Mouse (Mus musculus) hindbrain, embryonic 14.5 days (tissue): ENCODE measurements around the gene Pax5. TPM values are rescaled to one million over a fixed set of nuclear protein-coding genes. Genes with fewer than 3 reads are reported as not detected.
"Not testable (repeated sequence)": the region's sequence is repeated elsewhere in the genome, so short reads cannot be mapped to it uniquely, and the experiment has no call there.

Experiments used
- ATAC-seq: fragments of 200-750 bp; cut with Nextera tagmentation; 2 replicates; pipeline ENCODE4 v1.8.0; 2017; ENCODE audit warnings: moderate number of reproducible peaks, mild to moderate bottlenecking, moderate TSS enrichment, moderate library complexity; ENCODE audit not compliant: low FRiP score
- DNase-seq: peaks from one replicate; pipeline ENCODE4 v3.0.0-alpha.2; 2015; ENCODE audit warnings: low spot score
- H3K27ac ChIP-seq: fragments of 300-500 bp; sonication (generic); 2 replicates; pipeline ENCODE4 v1.5.1; 2014; ENCODE audit warnings: mild to moderate bottlenecking, moderate library complexity
- H3K27me3 ChIP-seq: fragments of 300-500 bp; sonication (generic); 2 replicates; pipeline ENCODE4 v1.6.1; 2014; ENCODE audit warnings: mild to moderate bottlenecking, low read length, mixed read lengths; ENCODE audit not compliant: control insufficient read depth, insufficient read depth
- H3K36me3 ChIP-seq: fragments of 300-500 bp; sonication (generic); replicated peaks from 2 replicates; pipeline ENCODE4 v1.6.1; 2014; ENCODE audit not compliant: control insufficient read depth, insufficient read depth
- H3K4me1 ChIP-seq: fragments of 300-500 bp; sonication (generic); replicated peaks from 2 replicates; pipeline ENCODE4 v1.6.1; 2014; ENCODE audit warnings: antibody characterized with exemption, low read length, mixed read lengths; ENCODE audit not compliant: control insufficient read depth, insufficient read depth
- H3K4me2 ChIP-seq: fragments of 300-500 bp; sonication (generic); replicated peaks from 2 replicates; pipeline ENCODE4 v1.6.1; 2014; ENCODE audit warnings: mild to moderate bottlenecking, moderate library complexity
- H3K4me3 ChIP-seq: fragments of 300-500 bp; sonication (generic); replicated peaks from 2 replicates; pipeline ENCODE4 v1.5.1; 2014; ENCODE audit warnings: mild to moderate bottlenecking, low read length
- H3K9ac ChIP-seq: fragments of 300-500 bp; sonication (generic); 2 replicates; pipeline ENCODE4 v1.6.1; 2014
- H3K9me3 ChIP-seq: fragments of 300-500 bp; sonication (generic); 2 replicates; pipeline ENCODE4 v1.6.1; 2016; ENCODE audit warnings: low read length; ENCODE audit not compliant: control insufficient read depth
- WGBS: fragments of 180-500 bp; shearing (Covaris S2); extraction: QIAGEN DNeasy Blood & Tissue Kit; methylation state at CpG from one replicate; pipeline ENCODE4 v1.1.7; 2014; 5-methylcytosine and 5-hydroxymethylcytosine counted together
- polyA plus RNA-seq: library from polyadenylated mRNA; unstranded; fragments of >200 nt; fragmentation: Nextera tagmentation; extraction: Ambion mirVana; gene quantifications from 2 replicates; pipeline ENCODE4 v1.2.1, GENCODE M21; 2014

Pax5 gene
- 1.8 and 1.9 TPM in 2 replicates for polyA plus RNA-seq

DNA sequence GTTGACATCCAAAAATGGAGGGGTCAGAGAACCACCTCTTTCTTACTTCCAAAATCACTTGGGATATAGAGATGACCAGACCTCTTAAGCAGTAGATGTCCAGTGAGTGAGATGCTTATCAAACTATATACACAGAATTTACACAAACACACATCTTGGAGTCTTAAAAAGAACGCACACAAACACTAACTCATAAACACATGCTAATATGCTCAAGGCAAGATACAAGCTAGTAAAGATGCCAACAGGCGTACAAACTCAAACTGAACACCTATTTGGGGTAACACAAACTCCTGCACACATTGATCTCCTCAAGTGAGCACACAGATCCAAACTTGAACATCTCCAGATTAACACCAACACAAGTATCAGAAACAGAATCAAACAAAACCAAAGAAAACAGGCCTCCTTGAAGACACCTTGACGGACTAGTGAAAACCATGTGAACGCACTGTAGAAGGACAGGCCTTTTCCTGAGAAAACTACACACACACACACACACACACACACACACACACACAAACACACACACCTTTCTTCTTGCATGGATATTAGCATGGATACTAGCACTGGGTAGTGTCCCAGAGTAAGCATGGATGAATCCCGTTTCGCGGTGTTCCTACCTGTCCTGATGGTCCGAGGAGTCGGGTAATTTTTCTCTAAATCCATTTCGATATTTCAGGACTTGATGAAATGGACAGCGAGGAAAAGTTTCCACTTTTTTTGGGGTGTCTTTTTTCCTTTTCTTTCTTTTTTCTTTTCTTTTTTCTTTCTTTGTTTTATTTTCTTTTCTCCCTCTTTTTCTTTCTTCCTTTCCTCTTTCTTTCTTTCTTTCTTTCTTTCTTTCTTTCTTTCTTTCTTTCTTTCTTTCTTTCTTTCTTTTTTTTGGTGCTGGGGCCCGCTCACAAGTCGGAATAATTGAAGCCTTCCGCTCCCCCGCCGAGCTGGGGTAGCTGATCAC, at the start of gene Pax5:
TSS of gene Pax5 (minus strand) at position 748 of the 961 bp plus-strand sequence.
- H3K27me3 ChIP-seq, result peaks cover 87% of the 10 kb centered on the region
- no peaks in the 10 kb centered on the region for H3K9me3 ChIP-seq
- H3K36me3 ChIP-seq, result no peaks in the 10 kb centered on the region
- no peak within 1 kb of the TSS for H3K4me3 ChIP-seq
- no peak for DNase-seq
- no peaks in the 10 kb centered on the region for H3K4me1 ChIP-seq
- no peak within 1 kb of the TSS for H3K4me2 ChIP-seq
- no peak within 1 kb of the TSS for H3K9ac ChIP-seq
- no peak within 1 kb of the TSS for H3K27ac ChIP-seq
- 26% methylated on average over 16 of the region's 16 CpGs for WGBS
- no peak for ATAC-seq

- Histone ChIP-seq H3K4me1 (peaks cover 15% of the 10 kb centered on the region; the same call in 1 of the 2 replicates), H3K9ac (peak overlapping the region; percentile 71), H3K4me3 (peak overlapping the region; percentile 57), H3K27ac (peak overlapping the region; percentile 85), H3K4me2 (peak overlapping the region; percentile 74)
- H3K36me3 ChIP-seq, ATAC-seq, DNase-seq, H3K27me3 ChIP-seq, H3K9me3 ChIP-seq: not testable (repeated sequence)
- WGBS, result 8% methylated on average over 10 of the region's 10 CpGs
Observed at GRCm38 (mm10) chr4:44757131-44757530, 46.8 kb upstream of the Pax5 start.

DNA sequence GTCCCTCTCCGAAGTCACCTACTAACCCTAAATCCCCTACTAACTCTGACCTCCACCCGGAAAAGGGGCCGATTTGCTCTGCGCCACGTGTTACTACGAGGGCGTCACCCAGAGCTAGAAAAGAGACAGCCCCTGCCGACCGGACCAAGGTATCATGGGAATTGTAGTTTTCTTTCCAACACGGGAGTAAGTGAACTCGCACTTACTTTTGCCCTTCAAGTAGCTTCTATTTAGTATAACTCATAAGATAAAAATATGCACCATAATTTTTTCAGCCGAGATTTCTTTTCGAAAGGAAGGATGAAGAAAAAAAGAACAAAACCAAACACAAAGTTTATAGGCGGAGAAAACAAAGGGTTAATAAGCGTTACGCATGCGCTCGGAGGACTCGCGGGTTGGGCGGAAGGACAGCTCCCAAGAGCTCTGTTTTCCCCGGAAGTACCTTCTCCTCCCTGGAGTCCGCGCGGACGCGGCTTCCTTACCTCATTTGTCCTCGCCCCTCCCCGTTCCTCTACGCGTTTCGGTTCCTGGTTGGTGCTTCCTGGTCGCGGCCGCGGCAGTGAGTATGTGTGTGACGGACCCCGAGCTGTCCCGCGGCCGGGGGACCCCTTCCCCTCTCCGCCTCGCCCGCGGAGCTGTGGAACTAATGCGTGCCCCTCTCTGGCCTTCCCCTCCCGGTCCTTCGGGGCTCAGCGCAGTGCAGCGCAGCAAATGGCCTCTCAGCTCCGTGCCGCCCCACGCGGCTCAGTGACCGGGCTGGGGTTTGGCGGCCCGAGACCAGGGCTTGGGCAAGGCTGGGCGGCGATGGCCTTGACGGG, 46.1 kb upstream of the Pax5 start:
- WGBS, result under 1% methylated on average over 58 of the region's 60 CpGs
- Histone ChIP-seq H3K4me3 (peak overlapping the region; percentile 57), H3K27ac (peak overlapping the region; percentile 85), H3K27me3 (no peaks in the 10 kb centered on the region), H3K9me3 (no peaks in the 10 kb centered on the region), H3K4me2 (peak overlapping the region; percentile 74), H3K36me3 (no peaks in the 10 kb centered on the region), H3K9ac (peak overlapping the region; percentile 71), H3K4me1 (peaks cover 15% of the 10 kb centered on the region; the same call in 1 of the 2 replicates)
- ATAC-seq (peak; percentile 98), DNase-seq (peak; percentile 94)

DNA sequence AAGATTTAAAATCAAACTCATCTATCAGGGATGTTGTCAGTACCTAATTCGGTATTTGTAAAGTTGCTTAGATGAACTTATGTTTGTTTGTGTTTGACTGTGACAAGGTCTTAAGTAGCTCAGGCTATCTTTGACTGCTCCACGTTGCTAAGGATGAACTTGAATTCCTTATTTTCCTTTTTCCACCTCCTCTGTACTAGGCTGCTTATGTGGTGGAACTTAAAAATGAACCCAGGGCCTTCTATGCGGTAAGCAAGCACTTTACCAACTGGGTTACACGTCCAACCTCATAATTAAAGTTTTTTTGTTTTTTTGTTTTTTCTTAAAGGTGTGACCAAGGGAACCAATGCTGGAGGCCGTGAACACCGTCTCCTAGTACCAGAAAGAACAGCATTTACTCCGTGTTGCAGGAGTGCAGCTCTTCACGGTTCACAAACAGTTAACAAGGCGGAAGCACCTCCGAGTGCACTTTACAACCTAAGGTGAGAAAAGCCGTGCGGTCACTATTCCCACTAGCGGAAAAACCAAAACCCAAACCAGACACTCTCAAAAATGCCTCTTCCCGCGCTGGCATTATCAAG, 45.4 kb upstream of the Pax5 start, which contains the start of gene Zcchc7:
TSS of gene Zcchc7 (plus strand) at position 325 of the 581 bp plus-strand sequence.
- H3K27ac ChIP-seq, result peak within 1 kb of the TSS; percentile 85
- H3K9ac ChIP-seq, result peak within 1 kb of the TSS; percentile 71
- ATAC-seq (peak; percentile 67; the same call in 1 of the 2 replicates), DNase-seq (no peak)
- no peaks in the 10 kb centered on the region for H3K9me3 ChIP-seq
- H3K4me2 ChIP-seq, result peak within 1 kb of the TSS; percentile 74
- peak within 1 kb of the TSS; percentile 57 for H3K4me3 ChIP-seq
- 5% methylated on average over 15 of the region's 15 CpGs for WGBS
- H3K36me3 ChIP-seq, result no peaks in the 10 kb centered on the region
- peaks cover 15% of the 10 kb centered on the region; the same call in 1 of the 2 replicates for H3K4me1 ChIP-seq
- H3K27me3 ChIP-seq, result no peaks in the 10 kb centered on the region

DNA sequence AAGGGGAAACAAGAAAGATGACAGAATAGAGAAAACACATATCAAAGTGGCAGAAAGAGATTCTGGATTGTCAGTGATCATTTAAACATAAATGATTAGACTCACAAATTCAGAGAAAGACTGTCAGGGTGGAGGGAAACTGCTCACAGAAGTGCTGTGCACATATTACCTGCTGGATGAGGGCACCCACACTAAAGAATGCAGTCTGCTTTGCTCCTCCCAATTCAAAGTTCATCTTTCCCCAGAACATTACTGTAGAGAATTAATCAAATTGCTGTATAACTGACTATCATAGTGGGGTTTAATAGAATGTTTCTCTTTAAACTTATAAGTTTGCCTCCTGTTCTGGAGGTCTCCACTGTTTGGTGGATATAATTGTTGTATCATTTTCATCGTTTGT, 30.2 kb upstream of the Pax5 start:
- Histone ChIP-seq H3K36me3 (no peaks in the 10 kb centered on the region), H3K9me3 (peaks cover 24% of the 10 kb centered on the region), H3K27me3 (no peaks in the 10 kb centered on the region), H3K27ac (no peak overlapping the region), H3K9ac (no peak overlapping the region), H3K4me2 (no peak overlapping the region), H3K4me1 (no peaks in the 10 kb centered on the region), H3K4me3 (no peak overlapping the region)
- no peak for ATAC-seq
- no peak for DNase-seq
- WGBS, result 68% methylated on average over 1 of the region's 1 CpGs

GRCm38 (mm10) chr4:44721237-44721636, 10.9 kb upstream of the Pax5 start:
- 89% methylated on average over 4 of the region's 4 CpGs for whole genome bisulfite sequencing
- H3K9me3 ChIP-seq, result no peaks in the 10 kb centered on the region
- no peak overlapping the region for H3K9ac ChIP-seq
- H3K36me3 ChIP-seq, result no peaks in the 10 kb centered on the region
- no peak overlapping the region for H3K4me2 ChIP-seq
- ATAC-seq, result no peak
- no peak for DNase-seq
- H3K4me3 ChIP-seq, result no peak overlapping the region
- peaks cover 32% of the 10 kb centered on the region for H3K27me3 ChIP-seq
- no peak overlapping the region for H3K27ac ChIP-seq
- no peaks in the 10 kb centered on the region for H3K4me1 ChIP-seq

GRCm38 (mm10) chr4:44720046-44720445, 9.8 kb upstream of the Pax5 start:
- no peak for DNase-seq
- H3K27me3 ChIP-seq, result peaks cover 42% of the 10 kb centered on the region
- no peak overlapping the region for H3K4me2 ChIP-seq
- 95% methylated on average over 8 of the region's 8 CpGs for WGBS
- no peak overlapping the region for H3K4me3 ChIP-seq
- no peaks in the 10 kb centered on the region for H3K4me1 ChIP-seq
- no peaks in the 10 kb centered on the region for H3K36me3 ChIP-seq
- H3K9ac ChIP-seq, result no peak overlapping the region
- ATAC-seq, result no peak
- H3K27ac ChIP-seq, result no peak overlapping the region
- no peaks in the 10 kb centered on the region for H3K9me3 ChIP-seq

GRCm38 (mm10) chr4:44717676-44718075, 7.4 kb upstream of the Pax5 start:
- no peak overlapping the region for H3K4me3 ChIP-seq
- H3K9me3 ChIP-seq, result no peaks in the 10 kb centered on the region
- 83% methylated on average over 3 of the region's 3 CpGs for WGBS
- no peak overlapping the region for H3K4me2 ChIP-seq
- ATAC-seq (no peak), DNase-seq (no peak)
- peaks cover 62% of the 10 kb centered on the region for H3K27me3 ChIP-seq
- no peak overlapping the region for H3K9ac ChIP-seq
- H3K27ac ChIP-seq, result no peak overlapping the region
- no peaks in the 10 kb centered on the region for H3K4me1 ChIP-seq
- no peaks in the 10 kb centered on the region for H3K36me3 ChIP-seq
